In genomic region chr6:29434911-29435691, GRCm38 (mm10) we compare ENCODE assay signal across 8 mouse cellular contexts. TPM values are rescaled to one million over a fixed set of nuclear protein-coding genes. Genes with fewer than 3 reads are reported as not detected.
DNase-seq lines count a peak whose midpoint lies in the region; ATAC-seq and TF ChIP-seq lines count a peak whose summit lies in the region.

No protein-coding gene starts in this region.

- no peaks in the 10 kb centered on the region for H3K9me3 ChIP-seq in hindbrain, embryonic 14.5 days (ENCODE audit: control insufficient read depth, low read length)

- H3ac ChIP-seq in C2C12 (ENCODE audit: control insufficient read depth, insufficient read length, low read depth) = peak overlapping the region; percentile 51

- peak overlapping the region; percentile 64 for H3K4me3 ChIP-seq in C2C12 (ENCODE audit: insufficient read depth, poor library complexity, severe bottlenecking)
- H3K4me3 ChIP-seq in gastrocnemius, adult 2 months = peak overlapping the region; percentile 94
- peak overlapping the region; percentile 39 for H3K4me3 ChIP-seq in hindbrain, embryonic 14.5 days (replicated peaks; ENCODE audit: low read length)

- H3K9ac ChIP-seq in hindbrain, embryonic 14.5 days = peak overlapping the region; percentile 16; the same call in 1 of the 2 replicates

- peaks cover 47% of the 10 kb centered on the region for H3K79me2 ChIP-seq in C2C12 (ENCODE audit: control insufficient read depth, insufficient read depth)

- peaks cover 30% of the 10 kb centered on the region for H3K36me3 ChIP-seq in C2C12 (ENCODE audit: control insufficient read depth, insufficient read depth)
- H3K36me3 ChIP-seq in hindbrain, embryonic 14.5 days (replicated peaks; ENCODE audit: control insufficient read depth, insufficient read depth) = no peaks in the 10 kb centered on the region

- H3K79me3 ChIP-seq in C2C12 (ENCODE audit: low read depth) = peaks cover 22% of the 10 kb centered on the region

- ATAC-seq in hindbrain, embryonic 14.5 days (ENCODE audit: low FRiP score) = peak; percentile 44

- 6% methylated on average over 13 of the region's 13 CpGs for WGBS in hindbrain, embryonic 14.5 days

- H3K4me2 ChIP-seq in hindbrain, embryonic 14.5 days (replicated peaks) = peak overlapping the region; percentile 67

- H3K4me1 ChIP-seq in hindbrain, embryonic 14.5 days (replicated peaks; ENCODE audit: control insufficient read depth, insufficient read depth, low read length) = peaks cover 43% of the 10 kb centered on the region

- intact Hi-C loops in gastrocnemius, adult 2 months (cut with DNase I) = loop anchor here (5.0 kb wide), 1 partner anchor 73 kb away; no protein-coding TSS in a partner anchor

- H3K27ac ChIP-seq in gastrocnemius, adult 2 months = peak overlapping the region; percentile 99
- H3K27ac ChIP-seq in hindbrain, embryonic 14.5 days = peak overlapping the region; percentile 82

- no peaks in the 10 kb centered on the region for H3K27me3 ChIP-seq in C2C12 (ENCODE audit: control insufficient read depth, insufficient read depth, insufficient read length)
- H3K27me3 ChIP-seq in hindbrain, embryonic 14.5 days (ENCODE audit: control insufficient read depth, insufficient read depth, low read length) = peaks cover 42% of the 10 kb centered on the region

- TF ChIP-seq CTCF in C2C12 (IDR thresholded peaks at IDR 0.05; ENCODE audit: control insufficient read depth, insufficient read depth, insufficient read length) = no peak
- no peak for TF ChIP-seq CTCF in gastrocnemius, adult 2 months (IDR thresholded peaks at IDR 0.05)

- DNase-seq in Muller cell, postnatal 12 days (ENCODE audit: inconsistent ontology term) = peak; percentile 87
- peak; percentile 80 for DNase-seq in gastrocnemius, adult 2 months
- DNase-seq in hindbrain, embryonic 14.5 days (ENCODE audit: low spot score) = peak; percentile 50
- DNase-seq in neural tube, embryonic 10.5 days (ENCODE audit: extremely low spot score, low spot score) = peak; percentile 66
- DNase-seq in frontal cortex, postnatal 25 days (ENCODE audit: low spot score in 2 of 2) = no peak
- no peak for DNase-seq in thymus, postnatal 4 days
- no peak for DNase-seq in spleen, postnatal 14 days (ENCODE audit: low spot score in 2 of 2)

TF ChIP-seq in C2C12, 6 proteins besides CTCF, POLR2A, EP300 and RAD21:
- TF ChIP-seq CEBPB (IDR thresholded peaks at IDR 0.05; ENCODE audit: low read depth) (no peak), MYOG (IDR thresholded peaks at IDR 0.05; ENCODE audit: control insufficient read depth, extremely low read depth, insufficient read length) (no peak), USF1 (IDR thresholded peaks at IDR 0.05; ENCODE audit: low read depth) (no peak), MAX (IDR thresholded peaks at IDR 0.05) (no peak), MYOD1 (IDR thresholded peaks at IDR 0.05; ENCODE audit: control insufficient read depth, insufficient read length, low read depth) (no peak), FOSL1 (IDR thresholded peaks at IDR 0.05; ENCODE audit: insufficient read depth, low read length, poor library complexity, severe bottlenecking) (no peak)

RNA-seq across cellular contexts. Expression of gene Flnc, which starts 2.0 kb away (rescaled TPM):
- polyA plus RNA-seq in C2C12 (2012; fragmentation: generic; extraction: Trizol) = 51.0 TPM
- 100 to 1,000 TPM; 285 to 430 TPM for total RNA-seq in gastrocnemius, adult 2 months (2021)
- polyA plus RNA-seq in hindbrain, embryonic 14.5 days (2014; fragmentation: Nextera tagmentation; extraction: Ambion mirVana) = 4.8 and 6.8 TPM in 2 replicates

RNA-seq across cellular contexts. Expression of gene Atp6v1f, which starts 32.4 kb away (rescaled TPM):
- polyA plus RNA-seq in C2C12 (2012; fragmentation: generic; extraction: Trizol) = 210 TPM
- total RNA-seq in gastrocnemius, adult 2 months (2021) = 100 to 1,000 TPM; 110 to 112 TPM
- 319 and 346 TPM in 2 replicates for polyA plus RNA-seq in hindbrain, embryonic 14.5 days (2014; fragmentation: Nextera tagmentation; extraction: Ambion mirVana)

RNA-seq across cellular contexts. Expression of gene Atp6v1fnb, which starts 36.1 kb away (rescaled TPM):
- polyA plus RNA-seq in C2C12 (2012; fragmentation: generic; extraction: Trizol) = not detected
- not detected for total RNA-seq in gastrocnemius, adult 2 months (2021)
- polyA plus RNA-seq in hindbrain, embryonic 14.5 days (2014; fragmentation: Nextera tagmentation; extraction: Ambion mirVana) = 0.70 TPM in 1 of 2 replicates, not detected in the other

RNA-seq across cellular contexts. Expression of gene Ccdc136, which starts 39.0 kb away (rescaled TPM):
- polyA plus RNA-seq in C2C12 (2012; fragmentation: generic; extraction: Trizol) = 8.1 TPM
- total RNA-seq in gastrocnemius, adult 2 months (2021) = 10 to 100 TPM in 1 of 2 experiments, 1 to 10 TPM in 1; 9.6 to 10.5 TPM
- 53.2 and 55.7 TPM in 2 replicates for polyA plus RNA-seq in hindbrain, embryonic 14.5 days (2014; fragmentation: Nextera tagmentation; extraction: Ambion mirVana)

RNA-seq across cellular contexts. Expression of gene Opn1sw, which starts 46.8 kb away (rescaled TPM):
- 0.06 TPM for polyA plus RNA-seq in C2C12 (2012; fragmentation: generic; extraction: Trizol)
- total RNA-seq in gastrocnemius, adult 2 months (2021) = under 1 TPM; 0.17 to 0.18 TPM
- polyA plus RNA-seq in hindbrain, embryonic 14.5 days (2014; fragmentation: Nextera tagmentation; extraction: Ambion mirVana) = 0.46 and 0.48 TPM in 2 replicates

Comparison
In these comparisons a context has a peak if more than half of its experiments do, and no peak if none do; other contexts are left out.
1. H3K4me3 ChIP-seq: peak in every context shown above with its lines; median percentile 94 in gastrocnemius, adult 2 months; 64 in C2C12; 39 in hindbrain, embryonic 14.5 days.
2. DNase-seq: peak in Muller cell, postnatal 12 days (single experiment), gastrocnemius, adult 2 months (single experiment), hindbrain, embryonic 14.5 days (single experiment) and neural tube, embryonic 10.5 days (single experiment); none in frontal cortex, postnatal 25 days (0 of 2), thymus, postnatal 4 days (single experiment) and spleen, postnatal 14 days (0 of 2).